20 mouse cellular contexts compared by ENCODE assay signal in genomic region chr7:135997640-135998039, GRCm38 (mm10).
DNase-seq lines count a peak whose midpoint lies in the region; ATAC-seq and TF ChIP-seq lines count a peak whose summit lies in the region.
"Had no signal": no experiment of that assay in that cellular context is flagged by ENCODE, and none has a peak within 500 bp of the region (broad histone marks: within the 10 kb centered on the region; RNA-seq: fewer than 3 reads in every experiment).

No protein-coding gene starts in this region.

- peak; percentile 42 for DNase-seq in embryonic facial prominence, embryonic 10.5 days (ENCODE audit: low spot score)
- DNase-seq in embryonic facial prominence, embryonic 11.5 days (ENCODE audit: low spot score), result peak; percentile 70
- peak; percentile 48 for DNase-seq in limb, embryonic 10.5 days (ENCODE audit: low spot score)
- DNase-seq in limb, embryonic 14.5 days (ENCODE audit: low spot score), result peak; percentile 52
- no peak for DNase-seq in heart, adult 18-20 months
- no peak for DNase-seq in adrenal gland, postnatal 14 days
- DNase-seq: adrenal gland, adult 2 months; adrenal gland, postnatal 36 days; cerebellum, adult 2 months; gastrocnemius, postnatal 10 days; heart, adult 2 months; heart, postnatal 14 days had no signal

- H3K36me3 ChIP-seq in embryonic facial prominence, embryonic 10.5 days (replicated peaks), result no peaks in the 10 kb centered on the region
- H3K36me3 ChIP-seq in embryonic facial prominence, embryonic 11.5 days (replicated peaks; ENCODE audit: control insufficient read depth, insufficient read depth, low read depth, low read length), result no peaks in the 10 kb centered on the region
- no peaks in the 10 kb centered on the region for H3K36me3 ChIP-seq in limb, embryonic 10.5 days
- no peaks in the 10 kb centered on the region for H3K36me3 ChIP-seq in limb, embryonic 14.5 days (ENCODE audit: control insufficient read depth, insufficient read depth, low read length)
- H3K36me3 ChIP-seq: embryonic facial prominence, embryonic 15.5 days; forebrain, embryonic 10.5 days; heart, embryonic 15.5 days; hindbrain, embryonic 15.5 days had no signal

- H3K9me3 ChIP-seq in embryonic facial prominence, embryonic 10.5 days, result no peaks in the 10 kb centered on the region
- no peaks in the 10 kb centered on the region for H3K9me3 ChIP-seq in embryonic facial prominence, embryonic 11.5 days (replicated peaks; ENCODE audit: control insufficient read depth, low read length)
- no peaks in the 10 kb centered on the region for H3K9me3 ChIP-seq in limb, embryonic 10.5 days (replicated peaks)
- H3K9me3 ChIP-seq in limb, embryonic 14.5 days (ENCODE audit: control insufficient read depth, low read length), result no peaks in the 10 kb centered on the region
- H3K9me3 ChIP-seq: embryonic facial prominence, embryonic 15.5 days; forebrain, embryonic 10.5 days; heart, embryonic 15.5 days; hindbrain, embryonic 15.5 days had no signal

- peaks cover 13% of the 10 kb centered on the region for H3K27me3 ChIP-seq in embryonic facial prominence, embryonic 10.5 days (replicated peaks; ENCODE audit: low read depth, poor library complexity, severe bottlenecking)
- no peaks in the 10 kb centered on the region for H3K27me3 ChIP-seq in embryonic facial prominence, embryonic 11.5 days (ENCODE audit: control insufficient read depth, insufficient read depth, low read length)
- H3K27me3 ChIP-seq in limb, embryonic 10.5 days (ENCODE audit: low read depth, poor library complexity, severe bottlenecking), result peaks cover 20% of the 10 kb centered on the region
- H3K27me3 ChIP-seq in limb, embryonic 14.5 days (ENCODE audit: control insufficient read depth, insufficient read depth, low read length), result no peaks in the 10 kb centered on the region
- H3K27me3 ChIP-seq: hindbrain, embryonic 15.5 days had no signal

- no peak for ATAC-seq in embryonic facial prominence, embryonic 11.5 days (replicated peaks; ENCODE audit: insufficient number of reproducible peaks, low FRiP score, low TSS enrichment, low read depth)
- no peak for ATAC-seq in limb, embryonic 14.5 days (ENCODE audit: low FRiP score, low read depth)
- ATAC-seq: forebrain, embryonic 14.5 days; intestine, embryonic 16.5 days had no signal

- TF ChIP-seq POLR2A in limb, embryonic 14.5 days (IDR thresholded peaks at IDR 0.05; ENCODE audit: borderline replicate concordance, extremely low read depth, insufficient read depth, insufficient read length), result no peak

- 53% methylated on average over 3 of the region's 3 CpGs for whole genome bisulfite sequencing in embryonic facial prominence, embryonic 10.5 days
- 32% methylated on average over 3 of the region's 3 CpGs for WGBS in embryonic facial prominence, embryonic 11.5 days
- 28% methylated on average over 3 of the region's 3 CpGs for WGBS in limb, embryonic 10.5 days
- WGBS in limb, embryonic 14.5 days, result 23% methylated on average over 3 of the region's 3 CpGs

- H3K4me1 ChIP-seq in embryonic facial prominence, embryonic 10.5 days, result peaks cover 49% of the 10 kb centered on the region
- no peaks in the 10 kb centered on the region for H3K4me1 ChIP-seq in embryonic facial prominence, embryonic 11.5 days (ENCODE audit: control insufficient read depth, insufficient read depth, low read length)
- peaks cover 64% of the 10 kb centered on the region for H3K4me1 ChIP-seq in limb, embryonic 10.5 days
- peaks cover 37% of the 10 kb centered on the region for H3K4me1 ChIP-seq in limb, embryonic 14.5 days (ENCODE audit: control insufficient read depth, insufficient read depth, low read length)

- no peak overlapping the region for H3K4me3 ChIP-seq in embryonic facial prominence, embryonic 10.5 days
- H3K4me3 ChIP-seq in embryonic facial prominence, embryonic 11.5 days (ENCODE audit: low read depth, low read length), result no peak overlapping the region
- H3K4me3 ChIP-seq in limb, embryonic 10.5 days, result no peak overlapping the region
- H3K4me3 ChIP-seq in limb, embryonic 14.5 days (replicated peaks; ENCODE audit: low read length), result no peak overlapping the region
- H3K4me3 ChIP-seq: embryonic facial prominence, embryonic 15.5 days; erythroblast, embryonic 14.5 days; forebrain, embryonic 10.5 days; heart, adult 2 months; heart, embryonic 15.5 days; hindbrain, embryonic 15.5 days had no signal

- H3K4me2 ChIP-seq in embryonic facial prominence, embryonic 11.5 days (ENCODE audit: low read depth, low read length), result no peak overlapping the region
- no peak overlapping the region for H3K4me2 ChIP-seq in limb, embryonic 14.5 days (replicated peaks; ENCODE audit: low read depth, low read length, severe bottlenecking)
- H3K4me2 ChIP-seq: embryonic facial prominence, embryonic 15.5 days; heart, embryonic 11.5 days; heart, embryonic 15.5 days; hindbrain, embryonic 15.5 days had no signal

- peak overlapping the region; percentile 63; the same call in 1 of the 2 replicates for H3K27ac ChIP-seq in embryonic facial prominence, embryonic 10.5 days (replicated peaks)
- H3K27ac ChIP-seq in embryonic facial prominence, embryonic 11.5 days (replicated peaks; ENCODE audit: low read depth, low read length), result no peak overlapping the region
- peak overlapping the region; percentile 59; the same call in 1 of the 2 replicates for H3K27ac ChIP-seq in limb, embryonic 10.5 days
- H3K27ac ChIP-seq in limb, embryonic 14.5 days (replicated peaks; ENCODE audit: low read depth, low read length), result no peak overlapping the region
- H3K27ac ChIP-seq: embryonic facial prominence, embryonic 15.5 days; forebrain, embryonic 10.5 days; heart, adult 2 months; heart, embryonic 15.5 days; hindbrain, embryonic 15.5 days had no signal

- no peak overlapping the region for H3K9ac ChIP-seq in embryonic facial prominence, embryonic 11.5 days (replicated peaks; ENCODE audit: low read length)
- H3K9ac ChIP-seq in limb, embryonic 14.5 days (ENCODE audit: low read depth, low read length, severe bottlenecking), result no peak overlapping the region
- H3K9ac ChIP-seq: embryonic facial prominence, embryonic 15.5 days; heart, embryonic 15.5 days; hindbrain, embryonic 15.5 days had no signal

Comparison
In these comparisons a context has a peak if more than half of its experiments do, and no peak if none do; other contexts are left out.
1. H3K27ac ChIP-seq: peak in embryonic facial prominence, embryonic 10.5 days (single experiment) and limb, embryonic 10.5 days (single experiment); none in embryonic facial prominence, embryonic 11.5 days (single experiment) and limb, embryonic 14.5 days (single experiment).
2. DNase-seq: peak in embryonic facial prominence, embryonic 10.5 days (single experiment), embryonic facial prominence, embryonic 11.5 days (single experiment), limb, embryonic 10.5 days (single experiment) and limb, embryonic 14.5 days (single experiment); none in heart, adult 18-20 months (0 of 2) and adrenal gland, postnatal 14 days (single experiment).